Mouse (Mus musculus): ENCODE measurements around the gene Eif2ak4.

Eif2ak4 gene

GRCm38 (mm10) chr2:118510447-118511310 lies 122.3 kb downstream of the Eif2ak4 start:
- DNase-seq = peak; percentile 73

GRCm38 (mm10) chr2:118511779-118512417 lies 123.5 kb downstream of the Eif2ak4 start:
- DNase-seq = no peak

GRCm38 (mm10) chr2:118512418-118513377 lies 124.3 kb downstream of the Eif2ak4 start:
- no peak for DNase-seq

GRCm38 (mm10) chr2:118520042-118520933 lies 131.9 kb downstream of the Eif2ak4 start:
- DNase-seq = no peak

GRCm38 (mm10) chr2:118522265-118522664 lies 133.8 kb downstream of the Eif2ak4 start:
- no peak for DNase-seq

GRCm38 (mm10) chr2:118523163-118523730 lies 134.8 kb downstream of the Eif2ak4 start:
- no peak for DNase-seq

- DNase-seq = no peak
These were observed 136.4 kb downstream of the Eif2ak4 start for GRCm38 (mm10) chr2:118524811-118525210.

Measured in cerebellum, adult 11-12 months (tissue).